Mouse (Mus musculus): ENCODE results near the gene Tgfa. TPM values are rescaled to one million over a fixed set of nuclear protein-coding genes. Genes with fewer than 3 reads are reported as not detected.

The Tgfa gene
- 1.2 TPM for polyA plus RNA-seq (2014; fragmentation: Illumina TruSeq; extraction: RNeasy Lipid Tissue Mini Kit (QIAGEN cat#74804); ENCODE audit: low read depth, low replicate concordance)

DNA sequence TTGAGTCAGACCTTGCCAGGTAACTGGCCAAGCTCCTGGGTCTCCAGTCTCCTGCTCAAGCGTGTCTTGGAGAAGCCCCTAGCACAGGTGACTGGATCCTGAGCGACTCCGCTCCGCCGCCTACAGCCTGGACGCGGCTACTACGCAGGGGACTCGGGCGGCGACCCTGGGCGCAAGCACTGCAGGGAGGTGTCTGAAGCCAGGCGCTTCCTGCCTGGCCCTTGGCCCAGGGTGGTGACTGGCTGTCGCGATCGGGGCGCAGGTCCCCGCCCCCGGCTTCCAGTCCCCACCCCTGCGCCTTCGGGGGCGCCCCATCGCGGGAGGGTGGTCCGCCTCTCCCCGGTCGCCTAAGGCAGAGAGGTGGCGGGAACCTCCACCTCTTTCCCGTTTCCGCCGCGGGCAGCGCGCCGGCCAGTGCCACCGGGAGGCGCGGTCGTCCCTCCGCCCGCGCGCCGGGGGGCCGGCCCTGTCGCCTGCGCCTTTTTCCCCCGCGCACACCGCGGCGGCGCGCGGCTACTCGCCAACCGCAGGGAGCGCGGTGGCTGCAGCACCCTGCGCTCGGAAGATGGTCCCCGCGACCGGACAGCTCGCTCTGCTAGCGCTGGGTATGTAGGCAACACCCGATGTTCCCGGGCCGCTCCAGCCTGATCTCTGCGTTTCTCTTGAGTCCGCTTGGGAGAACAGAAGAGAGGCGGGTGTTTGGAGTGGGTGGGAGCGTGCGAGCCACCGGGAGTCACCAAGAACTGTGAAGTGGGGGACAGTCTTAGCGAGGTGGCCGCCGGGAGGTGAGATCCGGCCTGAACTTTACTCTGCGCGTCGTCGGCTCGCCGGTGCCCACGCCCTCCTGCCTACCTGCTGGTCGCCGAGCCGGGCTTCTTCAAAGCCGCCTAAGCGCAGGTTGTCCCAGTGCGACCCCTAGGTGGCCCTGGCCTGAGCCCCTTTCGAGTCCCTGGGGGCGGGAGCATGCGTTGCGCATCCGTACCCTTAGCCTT is at the start of gene Tgfa:
Gene Tgfa (plus strand): TSS at position 283 of the 992 bp plus-strand sequence.

Other genes with a start within 250 kb of the Tgfa start
- 73.6 TPM for gene Dusp11, start 233.6 kb upstream of the Tgfa start, polyA plus RNA-seq (2014; fragmentation: Illumina TruSeq; extraction: RNeasy Lipid Tissue Mini Kit (QIAGEN cat#74804); ENCODE audit: low read depth, low replicate concordance)
- not detected for gene Figla, start 179.1 kb upstream of the Tgfa start, polyA plus RNA-seq (2014; fragmentation: Illumina TruSeq; extraction: RNeasy Lipid Tissue Mini Kit (QIAGEN cat#74804); ENCODE audit: low read depth, low replicate concordance)
- 0.10 TPM for gene Add2, start 166.5 kb upstream of the Tgfa start, polyA plus RNA-seq (2014; fragmentation: Illumina TruSeq; extraction: RNeasy Lipid Tissue Mini Kit (QIAGEN cat#74804); ENCODE audit: low read depth, low replicate concordance)
- 43.2 TPM for gene Fam136a, start 170.4 kb downstream of the Tgfa start, polyA plus RNA-seq (2014; fragmentation: Illumina TruSeq; extraction: RNeasy Lipid Tissue Mini Kit (QIAGEN cat#74804); ENCODE audit: low read depth, low replicate concordance)
- gene Snrpg, start 176.1 kb downstream of the Tgfa start, polyA plus RNA-seq (2014; fragmentation: Illumina TruSeq; extraction: RNeasy Lipid Tissue Mini Kit (QIAGEN cat#74804); ENCODE audit: low read depth, low replicate concordance), result 39.3 TPM
- gene Pcyox1, start 201.9 kb downstream of the Tgfa start, polyA plus RNA-seq (2014; fragmentation: Illumina TruSeq; extraction: RNeasy Lipid Tissue Mini Kit (QIAGEN cat#74804); ENCODE audit: low read depth, low replicate concordance), result 48.9 TPM
- 30.4 TPM for gene Tia1, start 209.0 kb downstream of the Tgfa start, polyA plus RNA-seq (2014; fragmentation: Illumina TruSeq; extraction: RNeasy Lipid Tissue Mini Kit (QIAGEN cat#74804); ENCODE audit: low read depth, low replicate concordance)
- not detected for gene Gm44790, start 231.4 kb downstream of the Tgfa start, polyA plus RNA-seq (2014; fragmentation: Illumina TruSeq; extraction: RNeasy Lipid Tissue Mini Kit (QIAGEN cat#74804); ENCODE audit: low read depth, low replicate concordance)
- gene C87436, start 243.2 kb downstream of the Tgfa start, polyA plus RNA-seq (2014; fragmentation: Illumina TruSeq; extraction: RNeasy Lipid Tissue Mini Kit (QIAGEN cat#74804); ENCODE audit: low read depth, low replicate concordance), result 11.1 TPM

Data from heart, adult 10 weeks (tissue).